Mouse (Mus musculus): ENCODE data around the gene Aldh1l1. TPM values are rescaled to one million over a fixed set of nuclear protein-coding genes. Genes with fewer than 3 reads are reported as not detected.
"Not testable (repeated sequence)": the region's sequence is repeated elsewhere in the genome, so short reads cannot be mapped to it uniquely, and the experiment has no call there.

Aldh1l1 gene
- polyA plus RNA-seq, 1 experiment from 2014 or later = 81.7 TPM

DNA sequence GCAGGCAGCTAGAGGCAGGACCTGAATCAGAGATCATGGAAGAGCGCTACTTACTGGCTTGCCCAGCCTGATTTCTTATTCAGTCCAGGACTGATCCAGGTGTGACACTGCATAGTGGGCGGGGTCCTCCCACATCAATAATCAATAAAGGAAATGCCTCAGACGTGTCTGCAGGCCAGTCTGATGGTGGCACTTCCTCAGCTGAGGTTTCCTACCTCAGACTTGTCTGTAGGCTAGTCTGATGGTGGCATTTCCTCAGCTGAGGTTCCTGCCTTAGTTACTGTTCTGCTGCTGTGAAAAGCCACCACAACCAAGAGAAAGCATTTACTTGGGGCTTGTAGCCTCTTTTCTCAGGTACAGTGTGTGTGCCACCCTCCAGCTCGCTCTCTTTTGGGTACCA lies 141.3 kb downstream of the Aldh1l1 start:
- Histone ChIP-seq H3K9me3 (no peaks in the 10 kb centered on the region), H3K4me2 (no peak overlapping the region), H3K27ac (replicated peaks) (no peak overlapping the region), H3K9ac (no peak overlapping the region), H3K36me3 (no peaks in the 10 kb centered on the region), H3K4me3 (no peak overlapping the region), H3K4me1 (replicated peaks) (peaks cover 6% of the 10 kb centered on the region), H3K27me3 (no peaks in the 10 kb centered on the region)
- ATAC-seq (ENCODE audit: low FRiP score, low read depth) = no peak
- WGBS = 86% methylated on average over 4 of the region's 4 CpGs

DNA sequence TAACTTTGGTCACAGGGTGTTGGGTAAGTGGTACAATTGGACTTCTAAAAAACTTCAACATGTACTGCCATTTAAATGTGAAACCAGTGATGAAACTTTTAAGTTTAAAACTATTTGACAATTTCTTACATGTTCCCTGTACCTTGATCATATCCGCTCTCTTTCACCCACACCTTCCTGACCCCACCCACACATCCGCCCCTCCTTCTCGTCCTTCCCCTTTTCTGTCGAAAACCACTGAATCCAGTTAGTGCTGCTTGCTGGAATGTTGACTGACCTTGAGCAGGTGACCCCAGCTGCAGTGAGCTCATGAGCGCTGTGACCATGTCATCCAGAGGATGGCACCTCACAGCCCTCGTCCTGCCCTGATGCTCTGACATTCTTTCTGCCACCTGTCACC lies 143.3 kb downstream of the Aldh1l1 start:
- 93% methylated on average over 6 of the region's 6 CpGs for WGBS
- H3K27me3 ChIP-seq = no peaks in the 10 kb centered on the region
- no peak overlapping the region for H3K9ac ChIP-seq
- H3K4me2 ChIP-seq = no peak overlapping the region
- no peaks in the 10 kb centered on the region for H3K9me3 ChIP-seq
- no peak for ATAC-seq (ENCODE audit: low FRiP score, low read depth)
- H3K36me3 ChIP-seq = no peaks in the 10 kb centered on the region
- no peak overlapping the region for H3K4me3 ChIP-seq
- H3K4me1 ChIP-seq (replicated peaks) = no peaks in the 10 kb centered on the region
- no peak overlapping the region for H3K27ac ChIP-seq (replicated peaks)

DNA sequence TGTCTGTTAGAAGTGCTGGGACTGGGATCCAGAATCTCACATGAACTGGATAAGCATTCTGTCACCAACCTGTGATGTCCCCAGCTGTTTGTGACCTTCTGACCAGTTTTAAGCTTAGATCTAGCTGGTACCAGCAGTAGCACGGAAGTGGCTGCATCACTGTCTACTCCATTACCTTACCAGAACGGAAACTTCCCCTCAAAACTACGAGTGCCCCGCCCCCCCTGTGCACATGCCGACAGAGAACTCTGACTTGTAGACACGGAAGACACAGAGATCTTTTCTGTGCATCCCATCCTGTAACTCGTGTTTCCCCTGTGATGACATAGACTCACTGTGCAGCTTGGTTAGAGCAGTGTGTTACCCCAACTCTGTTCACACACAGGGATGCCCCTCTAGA lies 144.2 kb downstream of the Aldh1l1 start:
- Histone ChIP-seq H3K9me3 (no peaks in the 10 kb centered on the region), H3K27ac (replicated peaks) (no peak overlapping the region), H3K27me3 (no peaks in the 10 kb centered on the region), H3K4me3 (no peak overlapping the region), H3K36me3 (no peaks in the 10 kb centered on the region), H3K4me2 (no peak overlapping the region), H3K9ac (no peak overlapping the region), H3K4me1 (replicated peaks) (no peaks in the 10 kb centered on the region)
- 91% methylated on average over 7 of the region's 7 CpGs for WGBS
- no peak for ATAC-seq (ENCODE audit: low FRiP score, low read depth)

DNA sequence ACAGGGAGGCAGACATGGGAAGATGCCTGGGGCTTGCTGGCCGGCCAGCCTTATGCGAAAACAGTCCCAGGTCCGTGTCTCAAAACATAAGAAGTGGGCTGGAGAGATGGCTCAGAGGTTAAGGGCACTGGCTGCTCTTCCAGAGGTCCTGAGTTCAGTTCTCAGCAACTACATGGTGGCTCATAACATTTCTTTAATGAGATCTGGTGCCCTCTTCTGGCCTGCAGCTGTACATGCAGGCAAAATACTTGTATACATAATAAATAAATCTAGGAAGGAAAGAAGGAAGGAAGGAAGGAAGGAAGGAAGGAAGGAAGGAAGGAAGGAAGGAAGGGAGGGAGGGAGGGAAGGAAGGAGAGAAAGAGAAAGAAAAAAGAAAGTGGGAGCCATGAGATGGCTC lies 146.3 kb downstream of the Aldh1l1 start:
- not testable (repeated sequence) for H3K4me3 ChIP-seq; H3K9ac ChIP-seq; H3K4me1 ChIP-seq (replicated peaks); H3K4me2 ChIP-seq; H3K27me3 ChIP-seq; H3K9me3 ChIP-seq; H3K27ac ChIP-seq (replicated peaks); ATAC-seq (ENCODE audit: low FRiP score, low read depth); H3K36me3 ChIP-seq
- WGBS = 82% methylated on average over 3 of the region's 3 CpGs

DNA sequence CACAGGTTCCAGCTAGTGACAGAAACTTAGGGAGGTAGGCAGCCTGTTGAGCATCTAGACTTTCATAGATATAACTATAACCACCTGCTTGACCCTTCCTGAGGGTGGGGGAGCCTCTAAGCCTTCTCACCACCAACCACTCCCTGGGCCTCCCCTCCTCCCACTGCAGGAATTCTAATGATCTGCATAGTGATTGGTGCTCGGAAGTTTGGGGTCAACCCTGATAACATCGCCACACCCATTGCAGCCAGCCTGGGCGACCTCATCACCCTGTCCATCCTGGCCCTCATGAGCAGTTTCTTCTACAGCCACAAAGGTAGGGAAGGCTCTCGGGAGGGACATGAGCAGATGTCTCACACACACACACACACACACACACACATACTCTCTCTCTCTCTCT lies 148.9 kb downstream of the Aldh1l1 start:
- Histone ChIP-seq H3K4me3 (no peak overlapping the region), H3K4me2 (no peak overlapping the region), H3K27me3 (no peaks in the 10 kb centered on the region), H3K4me1 (replicated peaks) (no peaks in the 10 kb centered on the region), H3K36me3 (no peaks in the 10 kb centered on the region), H3K9me3 (no peaks in the 10 kb centered on the region), H3K27ac (replicated peaks) (no peak overlapping the region), H3K9ac (no peak overlapping the region)
- no peak for ATAC-seq (ENCODE audit: low FRiP score, low read depth)
- WGBS = 50% methylated on average over 4 of the region's 4 CpGs

DNA sequence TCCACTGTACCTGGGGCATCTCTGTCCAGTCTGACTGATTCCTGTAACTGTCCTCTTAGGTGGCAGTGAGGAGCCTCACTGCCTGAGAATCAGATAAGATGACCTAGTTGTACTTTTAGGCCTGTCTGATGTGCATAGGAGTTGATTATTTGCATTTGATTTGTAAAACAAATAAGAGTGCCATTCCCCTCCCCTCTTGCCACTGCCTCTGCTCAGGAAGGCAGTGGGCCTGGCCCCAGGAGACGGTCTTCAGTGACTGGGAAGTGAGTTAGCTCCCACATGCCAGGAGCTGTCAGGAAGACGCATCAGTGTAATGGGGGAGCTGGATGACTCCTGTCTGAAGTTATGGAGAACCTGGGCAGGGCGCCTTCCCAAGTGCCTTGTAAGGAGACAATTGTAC lies 149.4 kb downstream of the Aldh1l1 start:
- Histone ChIP-seq H3K27ac (replicated peaks) (no peak overlapping the region), H3K27me3 (no peaks in the 10 kb centered on the region), H3K4me3 (no peak overlapping the region), H3K9ac (no peak overlapping the region), H3K4me1 (replicated peaks) (no peaks in the 10 kb centered on the region), H3K9me3 (no peaks in the 10 kb centered on the region), H3K4me2 (no peak overlapping the region), H3K36me3 (no peaks in the 10 kb centered on the region)
- 59% methylated on average over 3 of the region's 3 CpGs for WGBS
- no peak for ATAC-seq (ENCODE audit: low FRiP score, low read depth)

DNA sequence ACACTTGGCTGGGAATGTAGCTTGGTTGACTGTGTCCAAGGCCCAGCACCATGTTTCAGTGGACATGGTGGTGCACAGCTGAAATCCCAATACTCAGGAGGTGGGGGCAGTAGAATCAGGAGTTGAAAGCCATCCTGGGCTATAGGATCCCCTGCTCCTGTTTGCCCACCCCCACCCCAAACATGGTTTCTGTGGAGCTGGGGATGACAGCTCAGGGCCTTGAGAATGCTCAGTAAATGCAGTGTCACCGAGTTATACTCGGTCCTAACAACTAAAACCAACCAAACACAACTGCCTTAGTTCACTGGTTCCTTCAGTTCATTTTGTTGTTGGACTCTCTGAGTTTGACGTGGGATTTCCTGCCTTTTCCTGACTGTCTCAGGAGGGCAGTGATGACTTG lies 156.8 kb downstream of the Aldh1l1 start:
- Histone ChIP-seq H3K9ac (no peak overlapping the region), H3K9me3 (no peaks in the 10 kb centered on the region), H3K4me3 (no peak overlapping the region), H3K27me3 (no peaks in the 10 kb centered on the region), H3K36me3 (no peaks in the 10 kb centered on the region), H3K27ac (replicated peaks) (no peak overlapping the region), H3K4me2 (no peak overlapping the region), H3K4me1 (replicated peaks) (peaks cover 6% of the 10 kb centered on the region)
- 86% methylated on average over 3 of the region's 3 CpGs for WGBS
- ATAC-seq (ENCODE audit: low FRiP score, low read depth) = no peak

DNA sequence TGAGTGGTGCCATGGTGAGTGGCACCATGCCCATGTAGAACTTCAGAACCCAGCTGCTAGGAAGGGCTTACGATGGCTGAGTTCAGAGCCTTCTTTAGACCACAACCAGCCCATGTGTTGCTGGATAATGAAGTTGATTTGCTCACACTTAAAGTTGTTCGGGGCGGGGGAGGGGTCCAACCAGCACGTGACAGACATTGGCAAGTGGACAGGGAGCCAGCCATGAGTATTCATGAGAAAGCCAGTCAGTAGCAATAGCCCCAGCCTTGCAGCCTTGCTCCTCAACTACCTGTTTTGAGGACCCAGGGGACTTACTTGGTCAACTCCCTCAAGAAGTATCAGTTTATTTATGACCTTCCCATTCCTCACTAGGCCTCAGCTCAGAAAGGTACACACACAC lies 158.7 kb downstream of the Aldh1l1 start:
- ATAC-seq (ENCODE audit: low FRiP score, low read depth) = 0 out of 2 replicates have a peak, but pooled peaks have one; percentile 47
- H3K9ac ChIP-seq = no peak overlapping the region
- peaks cover 6% of the 10 kb centered on the region for H3K4me1 ChIP-seq (replicated peaks)
- no peak overlapping the region for H3K4me2 ChIP-seq
- no peak overlapping the region for H3K27ac ChIP-seq (replicated peaks)
- H3K36me3 ChIP-seq = no peaks in the 10 kb centered on the region
- 75% methylated on average over 4 of the region's 4 CpGs for WGBS
- no peaks in the 10 kb centered on the region for H3K27me3 ChIP-seq
- H3K4me3 ChIP-seq = no peak overlapping the region
- H3K9me3 ChIP-seq = no peaks in the 10 kb centered on the region

DNA sequence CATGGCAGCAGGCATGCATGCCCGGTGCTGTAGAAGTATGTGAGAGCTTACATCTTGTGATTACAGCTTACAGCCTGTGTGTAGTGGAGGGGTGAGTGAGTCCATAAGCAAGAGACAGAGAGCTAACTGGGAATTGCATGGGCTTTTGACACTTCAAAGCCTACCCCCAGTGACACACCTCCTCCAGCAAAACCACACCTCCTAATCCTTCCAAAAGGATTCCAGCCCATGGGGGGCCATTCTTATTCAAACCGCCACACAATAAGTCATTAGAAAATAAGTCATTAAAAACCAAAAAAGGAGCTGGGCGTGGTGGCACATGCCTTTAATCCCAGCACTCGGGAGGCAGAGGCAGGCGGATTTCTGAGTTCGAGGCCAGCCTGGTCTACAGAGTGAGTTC lies 162.2 kb downstream of the Aldh1l1 start:
- no peaks in the 10 kb centered on the region for H3K27me3 ChIP-seq
- peaks cover 6% of the 10 kb centered on the region for H3K4me1 ChIP-seq (replicated peaks)
- WGBS = 97% methylated on average over 6 of the region's 6 CpGs
- no peak overlapping the region for H3K4me3 ChIP-seq
- H3K9me3 ChIP-seq = no peaks in the 10 kb centered on the region
- ATAC-seq (ENCODE audit: low FRiP score, low read depth) = no peak
- no peak overlapping the region for H3K27ac ChIP-seq (replicated peaks)
- no peak overlapping the region for H3K9ac ChIP-seq
- H3K36me3 ChIP-seq = no peaks in the 10 kb centered on the region
- no peak overlapping the region for H3K4me2 ChIP-seq

DNA sequence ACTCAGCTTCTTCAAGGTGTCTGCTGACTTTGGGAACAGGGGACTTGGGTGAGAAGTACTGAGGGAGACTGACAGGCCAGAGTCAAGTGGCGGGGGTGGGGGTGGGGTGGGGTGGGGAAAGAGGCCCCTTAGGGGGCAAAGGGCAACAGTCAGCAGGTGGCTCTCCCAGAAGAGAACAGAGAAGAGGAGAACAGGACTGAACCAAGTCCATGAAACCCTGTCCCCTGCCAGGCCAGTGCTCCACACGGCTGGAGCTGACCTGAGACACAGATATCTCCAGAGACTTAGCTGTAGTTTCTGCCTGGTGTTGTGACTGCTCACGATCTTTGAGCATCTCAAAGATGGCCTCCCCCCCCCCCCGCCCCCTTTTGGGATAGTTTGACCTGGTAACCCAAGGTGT lies 163.1 kb downstream of the Aldh1l1 start:
- Histone ChIP-seq H3K27me3 (no peaks in the 10 kb centered on the region), H3K4me1 (replicated peaks) (peaks cover 6% of the 10 kb centered on the region), H3K4me2 (no peak overlapping the region), H3K9ac (no peak overlapping the region), H3K9me3 (no peaks in the 10 kb centered on the region), H3K27ac (replicated peaks) (no peak overlapping the region), H3K36me3 (no peaks in the 10 kb centered on the region), H3K4me3 (no peak overlapping the region)
- WGBS = 83% methylated on average over 4 of the region's 4 CpGs
- ATAC-seq (ENCODE audit: low FRiP score, low read depth) = no peak

Other genes with a start within 250 kb of the Aldh1l1 start
- gene Vmn1r54, start 240.1 kb upstream of the Aldh1l1 start, polyA plus RNA-seq (2015; fragmentation: Nextera tagmentation; extraction: Ambion mirVana) = not detected in 2 replicates
- not detected in 2 replicates for gene BC048671, start 185.2 kb upstream of the Aldh1l1 start, polyA plus RNA-seq (2015; fragmentation: Nextera tagmentation; extraction: Ambion mirVana)
- gene Chst13, start 161.2 kb upstream of the Aldh1l1 start, polyA plus RNA-seq (2015; fragmentation: Nextera tagmentation; extraction: Ambion mirVana) = 0.12 TPM in 1 of 2 replicates, not detected in the other
- gene Uroc1, start 153.1 kb upstream of the Aldh1l1 start, polyA plus RNA-seq (2015; fragmentation: Nextera tagmentation; extraction: Ambion mirVana) = not detected in 2 replicates
- 9.8 and 11.2 TPM in 2 replicates for gene Zxdc, start 116.9 kb upstream of the Aldh1l1 start, polyA plus RNA-seq (2015; fragmentation: Nextera tagmentation; extraction: Ambion mirVana)
- gene Cfap100, start 57.6 kb upstream of the Aldh1l1 start, polyA plus RNA-seq (2015; fragmentation: Nextera tagmentation; extraction: Ambion mirVana) = 6.7 and 7.2 TPM in 2 replicates
- gene Klf15, start 23.9 kb upstream of the Aldh1l1 start, polyA plus RNA-seq (2015; fragmentation: Nextera tagmentation; extraction: Ambion mirVana) = 17.3 and 20.0 TPM in 2 replicates
- gene Slc41a3, start 118.3 kb downstream of the Aldh1l1 start, polyA plus RNA-seq (2015; fragmentation: Nextera tagmentation; extraction: Ambion mirVana) = 7.6 and 8.5 TPM in 2 replicates

Data from hindbrain, embryonic 15.5 days (tissue).